Mouse (Mus musculus) heart, postnatal 0 days (tissue): ENCODE data around the gene Plekhm1. TPM values are rescaled to one million over a fixed set of nuclear protein-coding genes. Genes with fewer than 3 reads are reported as not detected.
A peak's percentile ranks its signal among the peaks of the same experiment; 100 is the strongest.

ENCODE experiments used
- ATAC-seq: fragments of 200-750 bp; cut with Nextera tagmentation; 2 replicates; pipeline ENCODE4 v1.8.0; 2017; ENCODE audit warnings: low read depth, moderate number of reproducible peaks, moderate library complexity; ENCODE audit not compliant: insufficient read depth
- DNase-seq: peaks from one replicate; pipeline ENCODE4 v3.0.0-alpha.2; 2016; ENCODE audit warnings: low spot score
- H3K27ac ChIP-seq: fragments of 300-500 bp; sonication (generic); 2 replicates; pipeline ENCODE4 v1.5.1; 2014; ENCODE audit warnings: low read depth, mild to moderate bottlenecking
- H3K27me3 ChIP-seq: fragments of 300-500 bp; sonication (generic); 2 replicates; pipeline ENCODE4 v1.6.1; 2014; ENCODE audit warnings: low read length, mixed read lengths; ENCODE audit not compliant: control insufficient read depth, insufficient read depth
- H3K36me3 ChIP-seq: fragments of 300-500 bp; sonication (generic); replicated peaks from 2 replicates; pipeline ENCODE4 v1.6.1; 2014; ENCODE audit warnings: low read length, mixed read lengths; ENCODE audit not compliant: control insufficient read depth, insufficient read depth
- H3K4me1 ChIP-seq: fragments of 300-500 bp; sonication (generic); 2 replicates; pipeline ENCODE4 v1.6.1; 2014; ENCODE audit warnings: antibody characterized with exemption; ENCODE audit not compliant: control insufficient read depth, insufficient read depth
- H3K4me2 ChIP-seq: fragments of 300-500 bp; sonication (generic); 2 replicates; pipeline ENCODE4 v1.6.1; 2014; ENCODE audit warnings: low read depth, mild to moderate bottlenecking, low read length, moderate library complexity
- H3K4me3 ChIP-seq: fragments of 300-500 bp; sonication (generic); 2 replicates; pipeline ENCODE4 v1.5.1; 2014; ENCODE audit warnings: low read depth, low read length
- H3K9ac ChIP-seq: fragments of 300-500 bp; sonication (generic); replicated peaks from 2 replicates; pipeline ENCODE4 v1.6.1; 2014; ENCODE audit warnings: low read depth, low read length, mixed read lengths
- H3K9me3 ChIP-seq: fragments of 300-500 bp; sonication (generic); replicated peaks from 2 replicates; pipeline ENCODE4 v1.6.1; 2016; ENCODE audit warnings: low read length; ENCODE audit not compliant: control insufficient read depth
- CTCF ChIP-seq: IDR thresholded peaks from 2 replicates; pipeline ENCODE4 v1.5.1; 2016; ENCODE audit warnings: antibody characterized with exemption, control low read depth, low read depth
- EP300 ChIP-seq: IDR thresholded peaks from 2 replicates; pipeline ENCODE4 v1.6.1; 2016; ENCODE audit warnings: antibody characterized with exemption, low read depth
- WGBS: fragments of 180-500 bp; shearing (Covaris S2); extraction: QIAGEN DNeasy Blood & Tissue Kit; methylation state at CpG from one replicate; pipeline ENCODE4 v1.1.7; 2014; 5-methylcytosine and 5-hydroxymethylcytosine counted together
- polyA plus RNA-seq: library from polyadenylated mRNA; unstranded; fragments of >200 nt; fragmentation: Nextera tagmentation; extraction: Ambion mirVana; gene quantifications from 2 replicates; pipeline ENCODE4 v1.2.1, GENCODE M21; 2015
- total RNA-seq: library from RNA; depleted of rRNA; stranded (reverse); fragments of >200 nt; gene quantifications from 2 replicates; pipeline ENCODE4 v1.2.3, GENCODE M21; 2014; ENCODE audit warnings: low replicate concordance

Gene Plekhm1
- total and polyA plus RNA-seq, 2 experiments from 2014 or later: 3.4 to 3.9 TPM

DNA sequence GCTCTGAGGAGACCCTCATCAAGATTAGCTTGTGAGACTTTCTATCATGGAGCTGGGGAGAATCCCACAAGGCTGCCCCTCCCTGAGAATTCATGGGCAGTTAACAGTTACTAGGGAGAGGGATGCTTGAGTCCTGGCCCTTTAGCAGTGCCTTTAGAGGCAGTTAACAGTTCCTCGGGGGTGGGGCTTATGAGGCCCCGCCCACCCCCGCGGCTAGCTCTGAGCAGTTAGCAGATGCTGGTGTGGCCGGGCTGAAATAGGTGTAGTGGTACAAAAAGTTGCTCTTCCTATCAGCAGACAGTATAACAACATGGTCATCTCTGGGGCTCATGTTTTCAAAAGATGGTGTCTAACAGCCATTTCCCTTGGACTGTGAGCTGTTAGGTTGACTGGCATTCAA is 12.5 kb upstream of the Plekhm1 start:
- WGBS: 9% methylated on average over 5 of the region's 5 CpGs
- H3K4me3 ChIP-seq: no peak overlapping the region
- no peaks in the 10 kb centered on the region for H3K4me1 ChIP-seq
- H3K9ac ChIP-seq: no peak overlapping the region
- DNase-seq (no peak), ATAC-seq (no peak)
- H3K9me3 ChIP-seq: no peaks in the 10 kb centered on the region
- no peak for TF ChIP-seq CTCF
- TF ChIP-seq EP300: no peak
- H3K27ac ChIP-seq: no peak overlapping the region
- no peak overlapping the region for H3K4me2 ChIP-seq
- H3K36me3 ChIP-seq: no peaks in the 10 kb centered on the region
- no peaks in the 10 kb centered on the region for H3K27me3 ChIP-seq

- no peaks in the 10 kb centered on the region for H3K36me3 ChIP-seq
- H3K4me1 ChIP-seq: no peaks in the 10 kb centered on the region
- no peak overlapping the region for H3K9ac ChIP-seq
- no peaks in the 10 kb centered on the region for H3K27me3 ChIP-seq
- 83% methylated on average over 13 of the region's 13 CpGs for WGBS
- no peak for ATAC-seq
- H3K4me3 ChIP-seq: no peak overlapping the region
- H3K27ac ChIP-seq: no peak overlapping the region
- H3K9me3 ChIP-seq: no peaks in the 10 kb centered on the region
- no peak overlapping the region for H3K4me2 ChIP-seq
- no peak for DNase-seq
- TF ChIP-seq EP300 (no peak), CTCF (no peak)
Measured at GRCm38 (mm10) chr11:103419667-103420066, 7.2 kb upstream of the Plekhm1 start.

- H3K4me2 ChIP-seq: no peak overlapping the region
- no peak overlapping the region for H3K9ac ChIP-seq
- DNase-seq: no peak
- H3K36me3 ChIP-seq: no peaks in the 10 kb centered on the region
- no peak for TF ChIP-seq CTCF
- TF ChIP-seq EP300: no peak
- no peaks in the 10 kb centered on the region for H3K4me1 ChIP-seq
- 58% methylated on average over 5 of the region's 5 CpGs for WGBS
- no peaks in the 10 kb centered on the region for H3K9me3 ChIP-seq
- H3K27me3 ChIP-seq: no peaks in the 10 kb centered on the region
- H3K27ac ChIP-seq: no peak overlapping the region
- no peak overlapping the region for H3K4me3 ChIP-seq
- ATAC-seq: no peak
Measured at GRCm38 (mm10) chr11:103419226-103419625, 6.7 kb upstream of the Plekhm1 start.

DNA sequence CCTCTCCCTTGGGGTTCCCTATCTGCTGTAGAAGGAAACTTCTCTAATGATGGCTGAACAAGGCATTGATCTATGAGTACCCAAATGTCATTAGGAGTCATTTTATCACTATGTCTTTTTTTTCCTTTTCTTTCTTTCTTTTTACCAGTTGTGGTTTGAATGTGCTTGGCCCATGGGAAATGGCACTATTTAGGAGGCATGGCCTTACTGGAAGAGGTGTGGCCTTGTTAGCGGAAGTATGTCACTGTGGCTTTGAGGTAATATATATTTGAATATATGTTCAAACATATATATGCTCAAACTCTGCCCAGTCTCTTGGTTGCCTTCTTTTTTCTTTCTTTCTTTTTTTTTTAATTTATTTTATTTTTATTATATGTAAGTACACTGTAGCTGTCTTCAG is 1.0 kb upstream of the Plekhm1 start:
- DNase-seq: no peak
- TF ChIP-seq CTCF (no peak), EP300 (no peak)
- Histone ChIP-seq H3K4me3 (no peak overlapping the region), H3K27me3 (no peaks in the 10 kb centered on the region), H3K36me3 (peaks cover 3% of the 10 kb centered on the region; the same call in 1 of the 2 replicates), H3K4me2 (no peak overlapping the region), H3K9ac (no peak overlapping the region), H3K4me1 (peaks cover 6% of the 10 kb centered on the region; the same call in 1 of the 2 replicates), H3K27ac (no peak overlapping the region), H3K9me3 (no peaks in the 10 kb centered on the region)
- WGBS: 88% methylated on average over 1 of the region's 1 CpGs
- ATAC-seq: no peak

GRCm38 (mm10) chr11:103412950-103413423 is 500 bp upstream of the Plekhm1 start:
- peaks cover 5% of the 10 kb centered on the region; the same call in 1 of the 2 replicates for H3K36me3 ChIP-seq
- H3K9me3 ChIP-seq: no peaks in the 10 kb centered on the region
- no peak overlapping the region for H3K27ac ChIP-seq
- 3% methylated on average over 14 of the region's 14 CpGs for WGBS
- peaks cover 6% of the 10 kb centered on the region; the same call in 1 of the 2 replicates for H3K4me1 ChIP-seq
- H3K4me2 ChIP-seq: peak overlapping the region; percentile 86
- peak; percentile 7; the same call in 1 of the 2 replicates for ATAC-seq
- peak overlapping the region; percentile 92 for H3K4me3 ChIP-seq
- peak overlapping the region; percentile 93 for H3K9ac ChIP-seq
- no peaks in the 10 kb centered on the region for H3K27me3 ChIP-seq
- no peak for TF ChIP-seq EP300
- TF ChIP-seq CTCF: no peak
- no peak for DNase-seq

DNA sequence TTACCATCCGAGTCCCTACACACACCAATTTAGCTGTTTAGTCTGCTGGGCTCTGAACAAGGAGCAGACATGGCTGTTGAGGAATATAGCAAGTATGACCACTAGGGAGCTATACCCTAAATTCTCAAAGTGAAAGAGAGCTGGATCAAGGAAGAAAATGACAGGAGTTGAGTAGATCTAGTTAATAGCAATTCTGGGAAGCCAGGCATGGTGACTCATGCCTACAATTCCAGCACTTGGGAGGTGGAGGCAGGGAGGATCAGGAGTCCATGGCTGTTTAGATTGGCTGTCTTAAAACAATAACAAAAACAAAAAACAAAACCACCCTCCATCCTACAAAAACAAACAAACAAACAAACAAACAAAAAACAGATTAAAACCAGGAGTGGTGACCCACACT is 1.2 kb downstream of the Plekhm1 start:
- TF ChIP-seq CTCF (no peak), EP300 (no peak)
- ATAC-seq (no peak), DNase-seq (no peak)
- 73% methylated on average over 1 of the region's 1 CpGs for WGBS
- Histone ChIP-seq H3K4me2 (peak overlapping the region; percentile 86; the same call in 1 of the 2 replicates), H3K27ac (no peak overlapping the region), H3K4me3 (no peak overlapping the region), H3K9ac (no peak overlapping the region), H3K4me1 (peaks cover 6% of the 10 kb centered on the region; the same call in 1 of the 2 replicates), H3K36me3 (peaks cover 5% of the 10 kb centered on the region; the same call in 1 of the 2 replicates), H3K9me3 (no peaks in the 10 kb centered on the region), H3K27me3 (no peaks in the 10 kb centered on the region)
